In the genomic region with DNA sequence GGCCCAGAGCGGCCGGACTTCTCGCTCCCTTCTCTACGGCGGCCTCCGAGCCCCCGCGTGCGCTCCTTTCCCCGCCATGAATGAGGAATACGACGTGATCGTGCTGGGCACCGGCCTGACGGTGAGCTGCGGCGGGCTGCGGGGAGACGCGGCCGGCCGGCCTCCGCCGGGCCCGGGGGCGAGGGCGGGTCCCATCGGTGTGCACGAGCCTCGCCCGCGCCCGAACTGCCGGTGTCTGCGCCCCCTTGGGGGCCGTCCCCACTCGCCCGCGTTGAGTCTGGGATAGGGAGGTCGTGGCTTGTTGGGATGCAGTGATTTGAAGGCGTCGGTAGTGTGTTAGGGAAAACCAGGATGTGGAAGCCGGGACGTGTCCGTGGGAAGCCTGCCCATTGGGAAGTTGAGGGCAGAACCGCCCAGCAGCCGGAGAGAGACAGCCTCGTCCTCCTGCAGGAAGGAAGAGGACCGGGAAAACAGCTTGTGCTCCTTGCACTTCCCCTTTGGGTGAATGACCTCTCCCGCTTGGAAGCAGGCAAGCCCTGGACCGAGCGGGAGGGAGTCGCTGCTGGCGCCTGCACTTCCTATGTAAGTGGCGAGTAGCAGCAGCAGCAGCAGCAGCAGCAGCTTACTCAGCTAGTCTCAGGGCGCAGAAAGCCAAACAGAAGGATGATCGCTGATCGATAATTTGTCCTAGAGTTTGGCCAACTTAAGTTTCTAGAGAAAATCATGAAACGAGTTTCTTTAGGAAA, we compare ENCODE assay signal across 8 mouse cellular contexts. TPM values are rescaled to one million over a fixed set of nuclear protein-coding genes. Genes with fewer than 3 reads are reported as not detected.
A peak's percentile ranks its signal among the peaks of the same experiment; 100 is the strongest.
DNase-seq lines count a peak whose midpoint lies in the region; ATAC-seq and TF ChIP-seq lines count a peak whose summit lies in the region.

No protein-coding gene starts in this region.

- under 1% methylated on average over 59 of the region's 59 CpGs for WGBS in forebrain, embryonic 16.5 days
- under 1% methylated on average over 58 of the region's 59 CpGs for WGBS in lung, adult 2 months
- WGBS in neural tube, embryonic 14.5 days: under 1% methylated on average over 59 of the region's 59 CpGs

- H3K4me1 ChIP-seq in MEL (ENCODE audit: control insufficient read depth in 1 of 2, insufficient read depth in 2 of 2, low read length in 2 of 2): peaks cover 23 to 24% of the 10 kb centered on the region in 2 experiments
- H3K4me1 ChIP-seq in forebrain, embryonic 16.5 days (replicated peaks; ENCODE audit: control insufficient read depth, insufficient read depth, low read length): peaks cover 25% of the 10 kb centered on the region
- peaks cover 4% of the 10 kb centered on the region for H3K4me1 ChIP-seq in lung, adult 2 months (ENCODE audit: control insufficient read depth, insufficient read depth, low read length)
- peaks cover 23% of the 10 kb centered on the region for H3K4me1 ChIP-seq in neural tube, embryonic 14.5 days (ENCODE audit: control insufficient read depth, insufficient read depth, low read length)

- no peak for TF ChIP-seq RAD21 in MEL (IDR thresholded peaks at IDR 0.05; ENCODE audit: low read depth, low read length)

- intact Hi-C loops in heart, postnatal 25 days (cut with DNase I): loop anchor here (5.0 to 10.0 kb wide), 2 partner anchors 74 to 134 kb away; a partner anchor contains a TSS

- peak overlapping the region; percentile 77 for H3K27ac ChIP-seq in MEL (ENCODE audit: control insufficient read depth, low read depth, low read length)
- peak overlapping the region; percentile 98 for H3K27ac ChIP-seq in forebrain, embryonic 16.5 days (ENCODE audit: low read length)
- peak overlapping the region; percentile 98 for H3K27ac ChIP-seq in neural tube, embryonic 14.5 days (ENCODE audit: low read depth, low read length)

- no peak for TF ChIP-seq CTCF in MEL (IDR thresholded peaks at IDR 0.05 in 2 of 3, conservative IDR thresholded peaks at IDR 0.05 in 1 of 3; ENCODE audit: control insufficient read depth in 1 of 3, insufficient read depth in 1 of 3, low read depth in 2 of 3, low read length in 3 of 3, poor library complexity in 1 of 3, severe bottlenecking in 1 of 3)
- TF ChIP-seq CTCF in lung, adult 2 months (IDR thresholded peaks at IDR 0.05; ENCODE audit: insufficient read depth, low read length): no peak

- no peak for TF ChIP-seq EP300 in MEL (IDR thresholded peaks at IDR 0.05; ENCODE audit: low read depth in 1 of 2, low read length in 2 of 2)

- H3K36me3 ChIP-seq in MEL (ENCODE audit: control insufficient read depth in 1 of 2, insufficient read depth in 2 of 2, low read length in 2 of 2): peaks cover 10 to 47% of the 10 kb centered on the region in 2 experiments; a peak in 3 of 4 replicates
- H3K36me3 ChIP-seq in forebrain, embryonic 16.5 days (ENCODE audit: control insufficient read depth, insufficient read depth): no peaks in the 10 kb centered on the region
- no peaks in the 10 kb centered on the region for H3K36me3 ChIP-seq in neural tube, embryonic 14.5 days (ENCODE audit: control insufficient read depth, insufficient read depth, low read length)

- H3K27me3 ChIP-seq in MEL (ENCODE audit: control insufficient read depth in 1 of 2, insufficient read depth in 2 of 2, low read length in 2 of 2): no peaks in the 10 kb centered on the region
- H3K27me3 ChIP-seq in forebrain, embryonic 16.5 days (replicated peaks; ENCODE audit: control insufficient read depth, insufficient read depth, low read length): no peaks in the 10 kb centered on the region
- H3K27me3 ChIP-seq in neural tube, embryonic 14.5 days (ENCODE audit: control insufficient read depth, insufficient read depth, low read length): no peaks in the 10 kb centered on the region

- peak overlapping the region; percentile 99 for H3K9ac ChIP-seq in MEL (ENCODE audit: control insufficient read depth, low read depth, low read length, poor library complexity, severe bottlenecking)
- peak overlapping the region; percentile 99 for H3K9ac ChIP-seq in forebrain, embryonic 16.5 days (replicated peaks; ENCODE audit: low read depth, low read length)
- peak overlapping the region; percentile 97 for H3K9ac ChIP-seq in neural tube, embryonic 14.5 days (replicated peaks; ENCODE audit: low read depth, low read length)

- DNase-seq in MEL (ENCODE audit: low read depth, low spot score): peak; percentile 70
- DNase-seq in cerebellum, adult 11-12 months: peak; percentile 82
- peak; percentile 81 for DNase-seq in heart, postnatal 25 days (ENCODE audit: low spot score)
- peak; percentile 52 to 69 for DNase-seq in layer of hippocampus, adult 18-20 months (ENCODE audit: low spot score in 2 of 2)
- peak; percentile 79 for DNase-seq in lung, adult 2 months
- peak; percentile 42 for DNase-seq in thymus, postnatal 0 days (ENCODE audit: low spot score)

- peak overlapping the region; percentile 90 for H3K4me2 ChIP-seq in forebrain, embryonic 16.5 days (ENCODE audit: low read length)
- H3K4me2 ChIP-seq in neural tube, embryonic 14.5 days (ENCODE audit: low read depth, low read length): peak overlapping the region; percentile 93

- H3K9me3 ChIP-seq in MEL (replicated peaks; ENCODE audit: insufficient read depth, low read length): no peaks in the 10 kb centered on the region
- H3K9me3 ChIP-seq in forebrain, embryonic 16.5 days (ENCODE audit: control insufficient read depth, low read length): peaks cover 3% of the 10 kb centered on the region; the same call in 1 of the 2 replicates
- no peaks in the 10 kb centered on the region for H3K9me3 ChIP-seq in neural tube, embryonic 14.5 days (ENCODE audit: control insufficient read depth, low read length)

- peak in 1 of 2 experiments; percentile 19; a peak in 1 of 4 replicates for TF ChIP-seq POLR2A in MEL (IDR thresholded peaks at IDR 0.05; ENCODE audit: control insufficient read depth in 1 of 2, insufficient read depth in 1 of 2, low read depth in 1 of 2, low read length in 2 of 2, poor library complexity in 1 of 2)
- TF ChIP-seq POLR2A in lung, adult 2 months (IDR thresholded peaks at IDR 0.05; ENCODE audit: borderline replicate concordance, extremely low read depth, low read depth, low read length): peak; percentile 64; the same call in 1 of the 2 replicates

- peak; percentile 53 for ATAC-seq in forebrain, embryonic 16.5 days
- peak; percentile 61 for ATAC-seq in neural tube, embryonic 14.5 days (ENCODE audit: low read depth)

- peak overlapping the region; percentile 92 for H3K4me3 ChIP-seq in MEL (ENCODE audit: control insufficient read depth in 1 of 2, insufficient read depth in 1 of 2, low read depth in 2 of 2, low read length in 2 of 2)
- peak overlapping the region; percentile 88 for H3K4me3 ChIP-seq in forebrain, embryonic 16.5 days (replicated peaks; ENCODE audit: low read length)
- H3K4me3 ChIP-seq in lung, adult 2 months (replicated peaks; ENCODE audit: extremely low read depth, low read depth, low read length): peak overlapping the region; percentile 85
- H3K4me3 ChIP-seq in neural tube, embryonic 14.5 days (ENCODE audit: low read depth, low read length): peak overlapping the region; percentile 98

- peaks cover 54% of the 10 kb centered on the region for H3K79me2 ChIP-seq in MEL (ENCODE audit: control insufficient read depth, insufficient read depth, low read length, poor library complexity)

TF ChIP-seq in MEL, 35 proteins besides CTCF, POLR2A, EP300 and RAD21:
- TF ChIP-seq ZMIZ1 (IDR thresholded peaks at IDR 0.05; ENCODE audit: low read depth, low read length) (no peak), HCFC1 (IDR thresholded peaks at IDR 0.05; ENCODE audit: low read depth, low read length) (no peak), MYC (IDR thresholded peaks at IDR 0.05; ENCODE audit: low read depth, low read length) (no peak), MAFK (IDR thresholded peaks at IDR 0.05; ENCODE audit: borderline replicate concordance, low read depth, low read length) (no peak), UBTF (IDR thresholded peaks at IDR 0.05; ENCODE audit: borderline replicate concordance, insufficient read depth, low read depth, low read length) (no peak), RCOR1 (IDR thresholded peaks at IDR 0.05; ENCODE audit: low read depth, low read length) (no peak), POLR2AphosphoS2 (IDR thresholded peaks at IDR 0.05; ENCODE audit: low read length) (no peak), USF1 (IDR thresholded peaks at IDR 0.05; ENCODE audit: low read depth, low read length) (no peak), BHLHE40 (IDR thresholded peaks at IDR 0.05; ENCODE audit: borderline replicate concordance, low read depth, low read length) (no peak), ZKSCAN1 (IDR thresholded peaks at IDR 0.05; ENCODE audit: low read depth, low read length) (no peak)

RNA-seq across cellular contexts. Expression of a gene that starts 0.5 kb away (rescaled TPM):
- total RNA-seq in MEL (2012; rRNA removed): 244 and 293 TPM in 2 replicates
- 100 to 1,000 TPM; 305 to 470 TPM for polyA plus RNA-seq in MEL (2012; ENCODE audit: insufficient read depth in 1 of 2, insufficient read length in 2 of 2, low read depth in 1 of 2, low replicate concordance in 2 of 2, missing spikeins in 1 of 2)
- 420 and 463 TPM in 2 replicates for polyA plus RNA-seq in forebrain, embryonic 16.5 days (2015; fragmentation: Nextera tagmentation; extraction: Ambion mirVana)
- 100 to 1,000 TPM; 241 to 258 TPM for total RNA-seq in heart, postnatal 25 days (2021)
- 100 to 1,000 TPM; 284 to 300 TPM for total RNA-seq in layer of hippocampus, adult 18-20 months (2021)
- 119 and 134 TPM in 2 replicates for polyA plus RNA-seq in lung, adult 2 months (2012; rRNA removed)
- 434 and 478 TPM in 2 replicates for polyA plus RNA-seq in neural tube, embryonic 14.5 days (2014; fragmentation: Nextera tagmentation; extraction: Ambion mirVana)
- 449 and 459 TPM in 2 replicates for polyA plus RNA-seq in thymus, postnatal 0 days (2015; fragmentation: Nextera tagmentation; extraction: Ambion mirVana)

Comparison
In these comparisons a context has a peak if more than half of its experiments do, and no peak if none do; other contexts are left out.
1. Peak in every context shown above with its lines: DNase-seq, ATAC-seq, H3K4me3 ChIP-seq and H3K27ac ChIP-seq.